ENCODE assay signal across 10 mouse cellular contexts in genomic region chr12:100479270-100479869, GRCm38 (mm10). TPM values are rescaled to one million over a fixed set of nuclear protein-coding genes. Genes with fewer than 3 reads are reported as not detected.
DNase-seq lines count a peak whose midpoint lies in the region; ATAC-seq and TF ChIP-seq lines count a peak whose summit lies in the region.
"Had no signal": no experiment of that assay in that cellular context is flagged by ENCODE, and none has a peak within 500 bp of the region (broad histone marks: within the 10 kb centered on the region; RNA-seq: fewer than 3 reads in every experiment).

No protein-coding gene starts in this region.

- H3K9me3 ChIP-seq in forebrain, embryonic 12.5 days, result no peaks in the 10 kb centered on the region
- H3K9me3 ChIP-seq in forebrain, embryonic 16.5 days (ENCODE audit: control insufficient read depth, low read length), result no peaks in the 10 kb centered on the region
- no peaks in the 10 kb centered on the region for H3K9me3 ChIP-seq in intestine, embryonic 14.5 days (ENCODE audit: control insufficient read depth, low read length)
- H3K9me3 ChIP-seq: hindbrain, embryonic 15.5 days had no signal

- H3K4me3 ChIP-seq in forebrain, embryonic 12.5 days (replicated peaks), result no peak overlapping the region
- H3K4me3 ChIP-seq in forebrain, embryonic 16.5 days (replicated peaks; ENCODE audit: low read length), result no peak overlapping the region
- no peak overlapping the region for H3K4me3 ChIP-seq in liver, adult 2 months (ENCODE audit: insufficient read depth, low read depth, low read length)
- H3K4me3 ChIP-seq in intestine, embryonic 14.5 days (ENCODE audit: low read depth, low read length), result no peak overlapping the region
- no peak overlapping the region for H3K4me3 ChIP-seq in small intestine, adult 2 months (ENCODE audit: low read depth, low read length)
- H3K4me3 ChIP-seq: hindbrain, embryonic 15.5 days had no signal

- H3K4me2 ChIP-seq in forebrain, embryonic 12.5 days, result no peak overlapping the region
- no peak overlapping the region for H3K4me2 ChIP-seq in forebrain, embryonic 16.5 days (ENCODE audit: low read length)
- H3K4me2 ChIP-seq in intestine, embryonic 14.5 days (ENCODE audit: low read length), result no peak overlapping the region
- H3K4me2 ChIP-seq: hindbrain, embryonic 15.5 days had no signal

- peak; percentile 70 for DNase-seq in liver, adult 2 months (ENCODE audit: extremely low read depth, low read depth, low spot score)
- no peak for DNase-seq in liver
- DNase-seq in intestine, embryonic 14.5 days (ENCODE audit: low spot score), result peak; percentile 57
- no peak for DNase-seq in cerebellum, postnatal 4 days (ENCODE audit: low spot score in 2 of 2)
- no peak for DNase-seq in cerebellum, adult 8-10 months

- no peak for TF ChIP-seq POLR2A in liver, adult 2 months (IDR thresholded peaks at IDR 0.05; ENCODE audit: extremely low read depth, insufficient read depth, low read length)
- no peak for TF ChIP-seq POLR2A in small intestine, adult 2 months (IDR thresholded peaks at IDR 0.05; ENCODE audit: low read depth, low read length)

- H3K79me2 ChIP-seq in liver, adult 2 months (ENCODE audit: control insufficient read depth, insufficient read depth, low read length), result no peaks in the 10 kb centered on the region; the same call in 1 of the 2 replicates

- no peak overlapping the region for H3K27ac ChIP-seq in forebrain, embryonic 12.5 days
- no peak overlapping the region for H3K27ac ChIP-seq in forebrain, embryonic 16.5 days (ENCODE audit: low read length)
- no peak overlapping the region for H3K27ac ChIP-seq in liver, adult 2 months (replicated peaks; ENCODE audit: insufficient read depth, low read depth, low read length)
- peak overlapping the region; percentile 43 for H3K27ac ChIP-seq in intestine, embryonic 14.5 days (ENCODE audit: low read depth)
- peak overlapping the region; percentile 93 for H3K27ac ChIP-seq in small intestine, adult 2 months (ENCODE audit: insufficient read depth, low read depth, low read length)
- H3K27ac ChIP-seq: hindbrain, embryonic 15.5 days; macrophage had no signal

- H3K4me1 ChIP-seq in forebrain, embryonic 12.5 days, result no peaks in the 10 kb centered on the region
- no peaks in the 10 kb centered on the region for H3K4me1 ChIP-seq in forebrain, embryonic 16.5 days (replicated peaks; ENCODE audit: control insufficient read depth, insufficient read depth, low read length)
- peaks cover 1% of the 10 kb centered on the region; the same call in 1 of the 2 replicates for H3K4me1 ChIP-seq in liver, adult 2 months (ENCODE audit: control insufficient read depth, insufficient read depth, low read length)
- H3K4me1 ChIP-seq in intestine, embryonic 14.5 days (replicated peaks; ENCODE audit: control insufficient read depth, insufficient read depth, low read length), result peaks cover 5% of the 10 kb centered on the region; the same call in 1 of the 2 replicates
- peaks cover 26% of the 10 kb centered on the region for H3K4me1 ChIP-seq in small intestine, adult 2 months (ENCODE audit: control insufficient read depth, insufficient read depth, insufficient read length, low read length)
- H3K4me1 ChIP-seq: hindbrain, embryonic 15.5 days had no signal

- no peaks in the 10 kb centered on the region for H3K27me3 ChIP-seq in forebrain, embryonic 12.5 days
- no peaks in the 10 kb centered on the region for H3K27me3 ChIP-seq in forebrain, embryonic 16.5 days (replicated peaks; ENCODE audit: control insufficient read depth, insufficient read depth, low read length)
- H3K27me3 ChIP-seq in liver, adult 2 months (ENCODE audit: control insufficient read depth, insufficient read depth, low read length), result no peaks in the 10 kb centered on the region
- H3K27me3 ChIP-seq in intestine, embryonic 14.5 days (replicated peaks; ENCODE audit: control insufficient read depth, insufficient read depth, low read length), result no peaks in the 10 kb centered on the region
- no peaks in the 10 kb centered on the region for H3K27me3 ChIP-seq in small intestine, adult 2 months (ENCODE audit: control insufficient read depth, insufficient read depth, low read length)
- H3K27me3 ChIP-seq: hindbrain, embryonic 15.5 days had no signal

- peaks cover 8% of the 10 kb centered on the region; the same call in 1 of the 2 replicates for H3K36me3 ChIP-seq in forebrain, embryonic 12.5 days (replicated peaks)
- H3K36me3 ChIP-seq in forebrain, embryonic 16.5 days (ENCODE audit: control insufficient read depth, insufficient read depth), result no peaks in the 10 kb centered on the region
- no peaks in the 10 kb centered on the region for H3K36me3 ChIP-seq in liver, adult 2 months (ENCODE audit: control insufficient read depth, insufficient read depth, low read length)
- H3K36me3 ChIP-seq in intestine, embryonic 14.5 days (ENCODE audit: control insufficient read depth, insufficient read depth, low read length), result peaks cover 4% of the 10 kb centered on the region
- H3K36me3 ChIP-seq in small intestine, adult 2 months (ENCODE audit: control insufficient read depth, insufficient read depth, low read length), result no peaks in the 10 kb centered on the region
- H3K36me3 ChIP-seq: hindbrain, embryonic 15.5 days had no signal

- ATAC-seq in forebrain, embryonic 12.5 days (ENCODE audit: low FRiP score), result 0 out of 2 replicates have a peak, but pooled peaks have one; percentile 44
- no peak for ATAC-seq in forebrain, embryonic 16.5 days
- peak; percentile 78 for ATAC-seq in intestine, embryonic 14.5 days (replicated peaks; ENCODE audit: low FRiP score, low TSS enrichment, low read depth)

- H3K9ac ChIP-seq in forebrain, embryonic 12.5 days, result no peak overlapping the region
- no peak overlapping the region for H3K9ac ChIP-seq in forebrain, embryonic 16.5 days (replicated peaks; ENCODE audit: low read depth, low read length)
- no peak overlapping the region for H3K9ac ChIP-seq in liver, adult 2 months (ENCODE audit: low read depth, low read length)
- no peak overlapping the region for H3K9ac ChIP-seq in intestine, embryonic 14.5 days (ENCODE audit: low read length)
- H3K9ac ChIP-seq: hindbrain, embryonic 15.5 days had no signal

- no peak for TF ChIP-seq CTCF in liver, adult 2 months (IDR thresholded peaks at IDR 0.05; ENCODE audit: low read depth, low read length)
- no peak for TF ChIP-seq CTCF in small intestine, adult 2 months (IDR thresholded peaks at IDR 0.05; ENCODE audit: extremely low read depth, insufficient read length, insufficient replicate concordance, low read depth, low read length)

- 72% methylated on average over 10 of the region's 10 CpGs for WGBS in forebrain, embryonic 12.5 days
- WGBS in forebrain, embryonic 16.5 days, result 65% methylated on average over 10 of the region's 10 CpGs
- WGBS in liver, adult 2 months, result 40% methylated on average over 10 of the region's 10 CpGs
- WGBS in intestine, embryonic 14.5 days, result 68% methylated on average over 10 of the region's 10 CpGs
- 27% methylated on average over 10 of the region's 10 CpGs for WGBS in small intestine, adult 2 months

RNA-seq across cellular contexts. Expression of gene Ttc7b, which starts 41.3 kb away (rescaled TPM):
- 5.1 and 5.8 TPM in 2 replicates for polyA plus RNA-seq in forebrain, embryonic 12.5 days (2016; fragmentation: Nextera tagmentation; extraction: Ambion mirVana)
- 5.4 and 7.4 TPM in 2 replicates for polyA plus RNA-seq in forebrain, embryonic 16.5 days (2015; fragmentation: Nextera tagmentation; extraction: Ambion mirVana)
- 7.7 and 10.1 TPM in 2 replicates for total RNA-seq in liver, adult 2 months (2014; rRNA removed)
- polyA plus RNA-seq in liver, adult 2 months (2012; rRNA removed), result 10.7 and 10.9 TPM in 2 replicates
- 5.9 TPM in 2 replicates for polyA plus RNA-seq in intestine, embryonic 14.5 days (2014; fragmentation: Nextera tagmentation; extraction: Ambion mirVana)
- polyA plus RNA-seq in small intestine, adult 2 months (2012; rRNA removed), result 10.8 and 13.0 TPM in 2 replicates

Comparison
In these comparisons a context has a peak if more than half of its experiments do, and no peak if none do; other contexts are left out.
1. DNase-seq: peak in liver, adult 2 months (single experiment) and intestine, embryonic 14.5 days (single experiment); none in liver (single experiment), cerebellum, postnatal 4 days (0 of 2) and cerebellum, adult 8-10 months (single experiment).
2. H3K27ac ChIP-seq: peak in intestine, embryonic 14.5 days (single experiment) and small intestine, adult 2 months (single experiment); none in forebrain, embryonic 12.5 days (single experiment), forebrain, embryonic 16.5 days (single experiment) and liver, adult 2 months (single experiment).